Mouse (Mus musculus) gastrocnemius, postnatal 4 days (tissue): Measurements from ENCODE around the gene Tmem220. TPM values are rescaled to one million over a fixed set of nuclear protein-coding genes. Genes with fewer than 3 reads are reported as not detected.

Experiments
- DNase-seq, 2 experiments: peaks; one replicate each; pipeline ENCODE4 v3.0.0; 2021 to 2022; ENCODE audit warnings: low spot score in 2 of 2, mixed read lengths in 2 of 2
- long read RNA-seq, 2 experiments: library from polyadenylated mRNA; stranded (forward); transcript quantifications; one replicate each; pipeline ENCODE4 v2.0.0; 2021
- total RNA-seq, 2 experiments: library from RNA; stranded (reverse); gene quantifications; 2 replicates each; pipeline ENCODE4 v1.2.3; 2021

The Tmem220 gene
- 1 to 10 TPM; 2.3 to 2.6 TPM for total RNA-seq
- long read RNA-seq, experiment 1, partial matches to known transcripts: 1 of 5 reads
- long read RNA-seq, experiment 1, other reads (novel, unspliced or antisense): 3 of 5 reads
- long read RNA-seq, experiment 2, partial matches to known transcripts: 0 of 5 reads
- long read RNA-seq, experiment 2, other reads (novel, unspliced or antisense): 3 of 5 reads

DNA sequence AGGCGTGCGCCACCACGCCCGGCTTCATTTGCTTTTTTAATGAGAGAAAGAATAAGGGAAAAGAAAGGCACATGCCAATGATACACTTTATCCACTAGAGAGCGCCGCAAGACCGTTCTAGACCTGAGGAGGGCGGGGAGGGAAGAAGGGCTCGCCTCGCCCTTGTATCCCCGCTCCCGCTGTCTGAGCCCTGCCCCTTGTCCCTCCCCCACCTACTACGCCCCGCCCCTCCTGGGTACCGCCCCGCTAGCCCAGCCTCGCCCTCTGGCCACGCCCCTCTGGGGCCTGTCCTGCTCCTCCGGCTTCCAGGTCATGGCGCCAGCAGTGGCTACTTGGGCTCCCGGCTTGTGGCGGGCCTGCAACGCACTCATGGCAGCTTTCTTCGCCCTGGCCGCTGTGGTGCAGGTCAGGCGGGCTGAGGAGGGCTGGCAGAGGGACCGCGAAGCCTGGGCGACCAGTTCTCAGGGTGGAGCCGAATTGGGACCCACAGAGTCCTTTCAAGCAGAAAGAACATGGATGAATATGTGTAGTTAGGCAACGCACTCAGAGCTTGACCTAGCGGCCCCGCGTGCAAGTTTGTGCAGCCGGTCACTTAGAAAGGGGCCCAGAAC, at the start of gene Tmem220:
Gene Tmem220, plus strand, starts transcription at position 288 of the 611 bp plus-strand sequence.
- peak; percentile 92 to 94 for DNase-seq

DNA sequence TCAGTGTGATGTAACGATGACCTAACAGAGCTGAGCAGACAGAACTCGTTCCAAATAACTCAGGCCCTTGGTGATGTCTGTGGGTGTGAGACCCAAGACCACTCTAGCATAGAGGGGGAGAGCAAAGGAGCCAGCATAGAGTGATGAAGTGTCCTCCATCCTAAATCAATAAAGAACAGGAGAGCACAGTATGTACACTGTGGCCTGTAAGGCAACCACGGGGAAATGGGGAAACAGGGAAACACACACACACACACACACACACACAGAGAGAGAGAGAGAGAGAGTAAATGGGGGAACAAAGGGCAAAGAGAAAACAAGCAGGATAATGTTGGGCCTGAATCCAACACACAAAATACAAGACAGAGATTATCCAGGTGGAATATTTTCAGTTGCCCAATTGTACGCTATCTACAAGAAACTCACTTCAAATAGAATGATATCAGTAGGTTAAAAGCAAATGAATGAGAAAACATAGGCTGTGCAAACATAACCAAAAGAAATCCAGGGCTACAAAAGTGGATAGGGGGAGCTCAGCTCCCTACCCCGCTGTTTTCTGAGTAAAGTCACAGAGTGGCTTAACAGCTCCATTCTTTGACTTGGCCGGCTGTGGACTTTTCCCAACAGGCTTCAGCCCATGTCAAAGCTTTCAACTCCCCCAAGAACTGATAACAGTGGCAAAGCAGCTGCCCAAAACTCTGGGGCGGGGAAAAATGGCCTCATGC, 49.2 kb upstream of the Tmem220 start:
- no peak for DNase-seq

DNA sequence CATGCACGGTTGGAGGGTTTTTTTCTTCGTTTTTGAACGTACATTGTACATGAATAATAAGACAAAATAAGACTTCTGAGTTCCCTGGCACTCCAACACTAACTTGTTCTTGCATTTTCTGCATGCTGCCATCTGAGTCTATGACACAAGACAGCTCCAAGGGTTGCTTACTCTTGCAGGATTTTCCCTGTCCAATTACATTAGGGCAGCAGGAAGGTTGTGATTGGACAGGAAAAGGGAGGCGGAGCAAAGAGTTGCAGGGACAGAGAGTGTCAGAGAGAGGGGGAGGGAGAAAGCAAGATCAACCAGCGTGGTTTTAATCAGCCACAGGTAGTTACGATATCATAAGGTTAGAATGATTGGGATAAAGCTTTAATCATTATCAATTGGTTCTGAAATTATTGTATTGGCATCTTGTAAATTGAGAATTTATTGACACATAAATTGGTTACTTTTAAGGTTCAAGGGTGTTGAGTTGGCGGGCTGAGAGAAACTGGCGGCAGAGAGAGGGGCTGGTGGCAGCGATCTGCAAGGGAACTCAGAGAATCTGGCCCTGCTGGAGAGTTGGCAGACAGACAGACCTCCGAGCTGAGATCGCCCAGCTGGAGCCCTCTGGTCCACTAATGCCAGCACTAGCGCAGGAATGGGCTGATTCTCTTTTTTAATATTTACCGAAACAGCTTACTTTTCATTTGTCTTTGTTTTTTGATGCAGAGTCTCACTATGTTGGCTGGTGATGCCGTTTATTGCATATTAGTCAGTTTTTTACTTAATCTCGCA, 43.4 kb upstream of the Tmem220 start:
- DNase-seq: no peak

DNA sequence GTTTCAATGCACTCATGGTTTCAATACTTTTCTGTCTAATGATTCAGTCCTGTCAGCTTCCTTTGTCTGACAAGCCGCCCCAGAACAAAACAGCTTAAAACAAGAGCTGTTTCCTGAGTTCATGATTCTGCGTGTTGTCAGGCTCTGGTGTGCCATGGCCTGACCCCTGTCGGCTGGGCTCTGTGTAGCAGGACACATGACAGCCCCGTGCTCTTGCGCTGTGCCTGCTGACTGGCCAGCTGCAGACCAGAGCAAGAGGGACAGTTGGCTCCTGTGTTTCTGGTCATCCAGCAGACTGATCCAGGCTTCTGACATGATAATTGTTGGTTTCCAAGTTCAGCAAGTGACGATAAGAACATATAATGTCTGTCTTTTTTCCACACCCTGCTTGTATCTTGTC, 42.2 kb upstream of the Tmem220 start:
- peak; percentile 28 to 49 for DNase-seq

DNA sequence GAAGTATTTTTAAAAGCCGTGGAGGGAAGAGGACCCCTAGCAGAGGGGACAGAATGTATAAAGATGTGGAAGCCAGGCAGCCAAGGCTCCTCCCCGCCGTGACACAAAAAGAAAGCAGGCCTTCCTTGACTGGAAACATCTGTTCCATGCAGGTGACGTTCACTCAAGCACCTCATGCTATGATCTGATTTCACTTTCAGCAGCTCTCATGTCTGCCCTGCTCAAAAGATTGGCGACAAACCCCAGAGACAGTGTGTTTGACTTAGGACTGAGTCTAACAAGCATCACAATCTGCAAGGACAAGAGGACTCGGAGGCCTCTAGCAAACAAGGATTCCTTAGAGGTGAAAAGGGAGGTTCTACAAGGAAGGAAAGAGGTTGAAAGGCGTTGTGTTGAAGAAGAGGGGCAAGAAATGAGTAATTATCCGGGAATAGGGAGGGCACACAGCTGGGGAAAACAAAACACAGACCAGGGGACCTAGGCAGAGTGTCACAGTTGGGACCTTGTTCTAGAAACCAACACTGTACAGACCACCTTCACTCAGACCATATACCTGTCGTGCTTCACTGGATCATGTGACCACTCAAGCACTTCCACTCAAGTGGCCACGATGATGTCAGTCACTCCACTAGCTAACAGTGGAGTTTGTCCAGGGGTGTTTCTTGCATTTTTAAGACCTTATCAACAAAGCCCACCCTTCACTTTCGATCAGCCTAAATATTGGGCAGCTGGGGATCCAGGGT, 41.4 kb upstream of the Tmem220 start:
- no peak for DNase-seq

DNA sequence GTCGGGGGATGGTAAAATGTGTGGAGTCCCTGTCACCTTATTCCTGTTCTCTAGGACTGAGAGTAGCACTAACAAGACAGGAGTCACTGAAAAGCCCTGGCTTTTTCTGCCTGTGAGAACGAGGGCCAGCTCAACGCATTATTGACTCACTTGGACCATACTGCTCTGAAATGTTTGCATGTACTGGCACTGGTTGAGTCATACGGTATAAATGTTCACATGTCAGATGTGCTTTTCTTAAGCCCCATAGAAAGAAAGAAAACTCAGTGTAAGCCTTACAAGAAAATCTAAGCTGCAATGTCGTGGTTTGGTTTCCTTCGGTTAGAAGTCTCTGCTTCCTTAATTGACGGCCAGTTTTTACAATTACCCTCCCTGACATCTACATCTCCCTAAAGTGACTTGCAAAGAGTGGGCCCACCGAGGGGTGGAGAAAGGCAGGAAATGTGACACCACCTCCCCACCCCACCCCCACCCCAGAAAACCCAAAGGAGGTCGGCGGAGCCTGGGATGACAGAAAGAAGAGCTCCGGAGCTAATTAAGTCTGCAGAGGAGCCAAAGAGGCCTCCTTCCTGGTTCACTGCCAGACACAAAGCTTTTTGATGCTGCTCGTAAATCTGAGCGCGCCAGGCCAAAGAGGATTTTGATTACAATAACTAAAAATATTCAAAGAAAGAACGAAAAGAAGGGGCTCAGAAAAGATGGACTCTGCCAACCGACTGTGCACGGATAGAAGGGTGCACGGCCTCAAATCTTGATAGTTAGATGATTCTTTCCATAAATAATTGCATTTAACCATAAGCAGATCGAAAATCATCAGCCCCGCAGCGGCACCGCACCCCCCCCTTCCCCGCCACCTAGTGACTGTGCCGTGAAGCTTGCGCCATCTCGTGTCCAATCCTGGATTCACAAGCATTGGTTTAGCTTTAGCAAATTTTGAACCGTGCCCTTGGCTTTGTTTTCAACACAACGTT, 40.5 kb upstream of the Tmem220 start:
- DNase-seq: peak; percentile 55 to 74

DNA sequence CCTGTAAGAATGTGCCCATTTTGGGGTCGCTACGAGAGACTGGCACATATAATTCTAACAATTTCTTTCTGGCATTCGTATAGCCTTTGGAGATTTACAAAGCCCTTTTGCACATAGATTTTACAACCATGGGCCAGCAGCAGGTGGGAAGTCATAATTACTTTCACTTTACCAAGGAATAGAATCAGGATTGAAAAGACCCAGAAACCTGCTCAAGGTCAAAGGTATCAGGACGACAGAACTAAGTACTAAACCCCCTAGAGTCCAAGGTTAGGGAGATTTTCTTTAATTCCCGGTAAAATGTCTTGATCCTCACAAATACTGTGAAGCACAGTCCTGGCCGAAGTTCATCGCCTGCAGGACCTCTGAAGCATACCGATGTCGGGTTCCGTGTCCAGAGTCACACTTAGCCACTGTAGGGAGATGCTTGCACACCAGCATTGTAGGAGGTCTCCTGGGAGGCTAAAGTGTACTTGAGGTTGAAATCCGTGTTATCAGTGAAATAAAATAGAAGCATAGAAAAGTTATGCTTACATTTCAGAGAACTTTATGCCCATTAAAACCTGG, 39.7 kb upstream of the Tmem220 start:
- no peak for DNase-seq

DNA sequence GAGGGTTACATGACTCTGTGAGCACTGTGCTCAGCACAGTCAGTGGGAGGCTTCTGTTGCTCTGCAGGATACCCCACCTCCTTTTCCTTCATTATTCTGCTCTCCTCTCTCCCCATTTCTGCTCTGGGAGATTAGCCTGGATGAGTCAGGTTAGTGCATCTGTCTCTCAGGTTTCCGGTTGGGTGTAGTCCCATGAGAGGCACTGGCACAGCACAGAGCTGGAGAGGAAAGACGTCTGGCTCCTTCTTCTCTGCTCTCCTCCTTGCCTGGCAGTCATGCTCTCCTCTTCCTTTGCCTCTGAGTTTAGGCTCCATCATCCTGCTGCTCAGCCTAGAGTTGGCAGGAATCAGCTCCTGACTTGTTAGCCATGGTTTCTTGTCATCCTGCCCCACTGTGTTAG, 32.8 kb upstream of the Tmem220 start:
- no peak for DNase-seq

DNA sequence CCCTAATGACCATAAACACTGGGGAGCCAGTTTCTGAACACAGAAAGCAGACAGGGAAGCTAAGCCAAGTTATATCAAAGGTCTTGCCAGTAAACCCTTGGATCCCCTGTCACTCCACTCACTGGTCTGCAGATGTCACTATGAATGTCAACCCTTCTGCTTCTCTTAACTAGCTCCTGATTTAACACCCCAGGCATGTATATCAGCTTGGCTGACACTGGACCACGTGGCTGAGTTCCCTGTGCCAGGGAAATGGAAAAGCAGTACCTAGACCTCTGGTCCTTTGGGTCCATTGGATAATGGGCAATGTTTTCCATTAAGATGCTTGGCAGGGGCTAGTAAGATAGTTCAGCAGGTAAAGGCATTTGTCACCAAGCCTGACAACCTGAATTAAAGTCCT, 31.3 kb upstream of the Tmem220 start:
- no peak for DNase-seq

DNA sequence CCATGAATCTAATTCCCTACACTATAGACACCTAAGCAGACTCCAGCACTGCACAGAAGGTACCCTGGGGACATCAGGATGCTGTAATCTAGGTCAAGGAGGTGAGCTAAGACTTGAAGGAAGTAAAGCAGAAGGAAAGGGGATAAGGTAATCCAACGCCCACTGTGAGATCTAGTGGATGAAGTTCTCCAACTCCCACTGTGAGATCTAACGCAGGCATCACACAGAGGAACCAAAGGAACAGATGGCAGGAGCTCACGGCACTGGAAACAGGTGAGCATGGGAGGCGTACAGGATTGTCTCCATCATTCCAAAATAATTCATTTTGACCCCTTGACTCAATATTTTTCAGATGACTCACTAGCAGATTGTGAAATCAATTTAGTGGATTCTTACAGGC, 28.5 kb upstream of the Tmem220 start:
- no peak for DNase-seq

DNA sequence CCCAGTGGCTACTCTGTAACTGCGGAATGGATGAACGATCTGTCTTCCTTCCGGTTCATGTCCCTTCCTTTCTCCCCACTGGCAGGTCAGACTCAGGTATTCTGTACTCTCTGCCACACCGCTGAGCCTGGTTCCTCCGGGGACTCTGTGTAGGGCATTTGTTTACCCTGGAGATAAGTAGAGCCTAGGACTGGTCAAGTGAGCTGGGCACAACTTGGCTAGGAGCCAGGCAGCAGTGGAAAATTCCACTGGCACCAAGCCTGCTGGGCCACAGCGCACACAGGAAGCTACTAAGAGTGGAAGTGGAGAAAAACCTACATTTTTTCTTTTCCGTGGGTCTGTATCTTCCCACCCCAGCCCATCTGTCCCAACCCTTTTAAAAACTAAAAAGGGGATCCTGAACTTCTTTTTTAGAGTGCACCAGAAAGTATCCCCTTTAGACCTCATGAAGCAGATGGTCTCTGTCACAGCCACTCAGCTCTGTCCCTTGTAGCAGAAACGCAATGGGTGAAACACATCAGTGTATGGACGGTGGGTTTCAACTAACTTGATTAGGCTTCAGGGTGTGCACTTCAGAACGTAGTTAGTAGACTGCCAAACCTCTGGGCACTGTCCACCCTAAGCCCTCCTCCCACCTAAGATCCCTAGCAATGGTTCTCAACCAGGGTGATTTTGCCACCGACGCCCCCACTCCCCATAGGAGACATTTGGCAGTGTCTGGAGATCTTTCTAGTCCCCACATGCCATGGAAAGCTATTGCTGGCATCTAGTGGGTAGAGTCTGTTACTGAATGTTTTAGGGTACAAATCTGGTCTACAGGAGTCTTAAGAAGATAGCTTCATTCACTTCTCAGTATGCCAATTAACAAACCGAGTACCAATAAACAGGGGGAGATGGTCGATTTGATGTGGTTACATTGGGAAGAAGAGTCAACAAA, 26.2 kb upstream of the Tmem220 start:
- DNase-seq: no peak

DNA sequence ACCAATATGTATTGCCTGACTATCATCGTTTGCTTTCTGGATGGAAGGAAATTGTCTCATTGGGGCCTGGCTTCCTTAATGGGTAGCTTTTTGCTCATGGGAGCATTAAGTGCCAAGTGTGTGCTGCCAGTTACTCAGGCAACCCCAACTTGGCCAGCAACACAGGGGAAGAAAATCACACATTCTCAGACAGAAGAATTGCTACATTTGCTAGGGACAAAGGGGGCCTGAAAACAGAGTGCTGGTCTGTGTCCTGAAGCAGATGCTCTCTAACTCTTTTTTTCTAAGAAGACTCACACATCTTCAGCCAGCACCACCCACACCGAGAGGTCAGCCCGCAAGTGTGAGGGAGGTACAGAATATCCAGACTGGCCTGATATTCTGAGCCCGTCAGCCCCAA, 24.3 kb upstream of the Tmem220 start:
- no peak for DNase-seq

DNA sequence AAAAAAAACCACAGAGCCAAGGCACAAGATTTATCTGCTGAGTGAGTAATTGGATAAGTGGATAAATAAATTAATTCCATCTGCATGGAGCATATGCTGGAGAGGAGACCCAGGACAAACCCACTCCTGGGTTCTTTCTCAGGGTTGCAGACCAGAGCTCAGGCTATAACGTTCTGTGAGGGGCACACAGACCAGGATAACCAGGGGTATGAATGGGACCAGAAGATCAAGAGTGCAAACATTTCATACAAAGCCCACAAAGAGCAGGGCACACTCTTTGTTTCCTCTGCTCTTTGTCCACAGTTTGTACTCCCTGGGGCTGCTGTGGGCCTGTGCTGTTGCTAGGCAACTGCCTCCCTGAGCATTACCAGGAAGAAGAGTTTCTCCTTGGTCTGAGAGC, 23.2 kb upstream of the Tmem220 start:
- DNase-seq: no peak

DNA sequence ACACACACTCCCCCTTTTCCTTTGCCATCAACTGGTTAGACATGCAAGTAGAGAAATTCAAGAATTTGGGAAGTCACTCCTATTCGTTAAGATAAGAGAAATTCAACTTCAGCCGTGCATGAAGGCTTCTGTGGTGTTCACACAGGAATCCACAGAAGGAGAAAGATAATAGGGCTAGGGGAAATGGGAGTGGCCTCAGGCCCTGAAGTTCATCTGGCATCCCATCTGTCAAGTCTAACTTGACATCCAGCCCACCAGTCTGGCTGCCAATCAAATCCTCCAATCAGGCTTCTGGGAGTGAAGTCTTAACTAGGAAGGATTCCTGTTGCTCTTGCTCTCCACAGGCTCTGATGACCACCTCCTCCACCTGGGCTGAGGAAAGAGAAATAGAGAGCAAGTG, 22.0 kb upstream of the Tmem220 start:
- DNase-seq: no peak

DNA sequence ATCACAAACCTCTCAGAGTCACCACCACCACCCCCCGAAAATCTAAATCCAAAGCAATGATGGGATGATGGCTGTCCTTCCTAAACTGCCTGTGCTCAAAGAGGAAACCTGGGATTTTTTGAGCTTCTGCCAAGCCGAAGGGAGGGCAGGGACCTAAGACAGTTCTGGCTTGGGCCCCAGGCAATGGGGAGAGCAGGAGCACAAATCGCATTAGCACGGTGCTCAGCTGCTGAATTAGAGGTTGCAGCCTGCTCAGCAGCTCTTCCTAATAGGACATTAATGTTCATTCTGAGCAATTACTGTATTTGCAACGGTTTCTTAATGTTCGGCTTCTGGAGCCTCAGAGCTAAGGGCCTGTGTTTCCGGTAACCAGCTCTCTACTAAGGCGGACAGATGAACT, 17.0 kb upstream of the Tmem220 start:
- DNase-seq: no peak

DNA sequence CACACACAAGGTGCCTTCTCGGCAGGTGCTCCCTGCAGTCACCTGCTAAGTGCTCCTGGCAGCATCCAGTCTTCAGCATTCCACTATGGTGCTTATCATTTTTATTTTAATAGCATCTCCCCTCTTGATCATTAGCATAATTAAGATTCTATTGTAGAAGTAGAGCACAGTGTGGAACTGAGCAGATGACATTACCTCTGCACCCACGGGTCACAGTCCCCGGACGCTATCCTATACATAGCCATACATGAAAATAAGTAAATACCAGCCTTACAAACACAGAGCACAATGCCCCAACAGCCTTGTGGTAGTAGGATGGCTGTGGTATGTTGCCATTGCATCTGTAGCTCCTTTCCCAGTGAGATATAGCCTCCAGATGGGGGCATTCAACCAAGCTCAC, 16.4 kb upstream of the Tmem220 start:
- DNase-seq: no peak

DNA sequence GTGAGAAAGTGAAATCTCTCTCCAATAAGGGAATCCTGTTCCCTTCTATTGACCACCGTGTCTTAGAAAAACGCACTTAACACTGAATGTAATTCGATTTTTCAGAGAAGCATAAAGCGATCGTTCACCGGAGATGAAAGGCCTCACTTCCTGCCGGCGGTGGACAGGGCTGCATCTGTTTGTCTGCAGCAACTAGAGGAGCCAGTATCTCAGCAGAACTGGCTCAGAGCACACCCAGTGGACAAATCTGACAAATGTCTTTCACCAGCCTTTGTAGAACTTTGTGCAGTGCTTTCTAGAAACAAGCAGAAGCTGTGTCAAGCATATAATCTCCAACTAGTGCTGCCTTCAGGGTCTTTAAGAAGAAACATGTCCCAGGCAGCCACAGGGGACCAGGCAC, 14.5 kb upstream of the Tmem220 start:
- DNase-seq: no peak

DNA sequence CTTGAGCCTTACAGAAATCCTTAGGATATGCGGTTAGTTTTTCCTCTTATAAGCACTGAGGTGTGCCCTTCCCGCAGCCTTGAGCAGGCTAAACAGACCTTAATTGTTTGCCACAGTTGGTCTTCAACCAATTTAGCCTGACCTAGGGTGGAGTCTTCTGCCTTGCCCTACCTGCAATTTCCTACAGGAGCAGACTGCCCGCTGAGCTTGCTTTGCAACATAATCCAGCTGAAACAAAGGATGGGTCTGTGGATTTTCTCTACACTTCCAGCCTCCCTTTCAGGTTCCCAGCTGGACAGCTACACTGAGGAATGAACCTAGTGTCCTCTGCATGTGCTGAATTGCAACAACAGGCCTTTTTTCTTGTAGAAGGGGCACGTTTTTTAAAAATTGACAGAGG, 13.3 kb upstream of the Tmem220 start:
- no peak for DNase-seq
